Mouse (Mus musculus): ENCODE data around the gene Pon3. TPM values are rescaled to one million over a fixed set of nuclear protein-coding genes. Genes with fewer than 3 reads are reported as not detected.

Gene Pon3
- polyA plus RNA-seq, 1 experiment, result 0.02 TPM

DNA sequence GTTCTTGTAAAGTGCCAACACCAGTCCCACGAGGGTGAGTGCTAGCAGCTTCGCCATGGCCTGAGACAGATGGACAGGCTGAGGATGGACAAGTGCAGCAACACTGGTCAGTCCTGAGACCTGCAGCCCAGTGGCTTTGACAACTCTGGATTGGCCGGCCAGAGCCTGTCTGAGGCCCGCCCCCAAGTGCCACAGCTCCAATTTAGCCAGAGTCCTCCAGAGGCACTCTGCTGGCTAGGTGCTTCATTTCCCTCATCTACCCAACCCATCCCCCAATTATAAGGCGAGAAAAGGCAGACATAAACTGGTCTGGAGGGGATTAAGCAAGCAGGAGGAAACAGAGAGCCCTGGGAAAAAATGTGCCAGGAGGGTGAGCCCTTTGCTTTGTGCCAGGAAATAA is 62.4 kb downstream of the Pon3 start, which contains the start of gene Pon1:
TSS of gene Pon1 (minus strand) at position 254 of the 400 bp plus-strand sequence.
- Histone ChIP-seq H3K27me3 (ENCODE audit: control insufficient read depth) (peaks cover 25% of the 10 kb centered on the region), H3K36me3 (ENCODE audit: control insufficient read depth) (no peaks in the 10 kb centered on the region), H3K9me3 (ENCODE audit: control insufficient read depth, low read length) (peaks cover 2% of the 10 kb centered on the region; the same call in 1 of the 2 replicates), H3K4me1 (ENCODE audit: control insufficient read depth) (peaks cover 2% of the 10 kb centered on the region; the same call in 1 of the 2 replicates), H3K4me3 (replicated peaks) (no peak within 1 kb of the TSS)
- no peak for TF ChIP-seq GATA1 (IDR thresholded peaks at IDR 0.05; ENCODE audit: low read length)
- no peak for TF ChIP-seq TAL1 (IDR thresholded peaks at IDR 0.05; ENCODE audit: low read length)

DNA sequence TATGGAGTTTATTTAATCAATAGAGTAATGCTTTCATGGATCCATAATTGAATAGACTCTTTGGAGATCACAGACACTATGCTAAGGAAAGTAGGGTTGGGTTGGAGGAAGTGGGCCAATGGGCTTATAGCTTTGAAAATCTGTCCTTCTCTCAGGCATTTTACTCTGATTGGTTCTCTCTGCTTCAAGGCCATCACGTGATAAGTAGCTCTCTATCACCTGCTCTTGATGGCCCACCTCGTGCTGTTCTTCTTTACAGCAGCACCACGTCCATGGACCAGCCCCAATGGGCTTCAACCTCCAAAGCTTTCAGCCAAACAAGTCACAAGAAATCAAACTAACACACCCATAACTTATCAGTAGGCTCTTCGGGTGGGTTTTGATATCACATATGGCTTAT is 65.3 kb downstream of the Pon3 start:
- no peaks in the 10 kb centered on the region for H3K36me3 ChIP-seq (ENCODE audit: control insufficient read depth)
- H3K4me3 ChIP-seq (replicated peaks), result no peak overlapping the region
- peaks cover 20% of the 10 kb centered on the region for H3K4me1 ChIP-seq (ENCODE audit: control insufficient read depth)
- peaks cover 37% of the 10 kb centered on the region for H3K27me3 ChIP-seq (ENCODE audit: control insufficient read depth)
- TF ChIP-seq TAL1 (IDR thresholded peaks at IDR 0.05; ENCODE audit: low read length) (no peak), GATA1 (IDR thresholded peaks at IDR 0.05; ENCODE audit: low read length) (no peak)
- no peaks in the 10 kb centered on the region for H3K9me3 ChIP-seq (ENCODE audit: control insufficient read depth, low read length)

DNA sequence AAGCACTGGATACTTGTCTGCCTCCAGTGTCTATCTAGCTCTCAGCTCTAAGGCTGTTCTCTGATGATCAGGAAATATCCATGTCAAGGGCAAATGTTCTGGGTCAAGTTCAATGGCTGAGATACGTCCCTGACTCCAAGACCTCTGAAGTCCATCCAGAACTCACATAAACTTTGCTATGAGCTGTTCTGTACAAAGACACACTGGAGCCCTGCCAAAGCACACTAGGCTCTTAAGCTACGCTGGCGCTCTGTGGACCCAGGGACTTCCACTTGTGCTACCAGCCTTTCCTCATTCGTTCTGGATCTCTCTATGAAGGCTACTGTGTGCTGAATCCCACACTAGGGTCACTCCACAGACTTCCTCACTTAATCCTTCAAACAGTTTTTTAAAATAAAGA is 66.6 kb downstream of the Pon3 start:
- Histone ChIP-seq H3K4me3 (replicated peaks) (no peak overlapping the region), H3K4me1 (ENCODE audit: control insufficient read depth) (peaks cover 30% of the 10 kb centered on the region), H3K27me3 (ENCODE audit: control insufficient read depth) (peaks cover 34% of the 10 kb centered on the region), H3K36me3 (ENCODE audit: control insufficient read depth) (no peaks in the 10 kb centered on the region; the same call in 1 of the 2 replicates), H3K9me3 (ENCODE audit: control insufficient read depth, low read length) (no peaks in the 10 kb centered on the region)
- no peak for TF ChIP-seq TAL1 (IDR thresholded peaks at IDR 0.05; ENCODE audit: low read length)
- no peak for TF ChIP-seq GATA1 (IDR thresholded peaks at IDR 0.05; ENCODE audit: low read length)

DNA sequence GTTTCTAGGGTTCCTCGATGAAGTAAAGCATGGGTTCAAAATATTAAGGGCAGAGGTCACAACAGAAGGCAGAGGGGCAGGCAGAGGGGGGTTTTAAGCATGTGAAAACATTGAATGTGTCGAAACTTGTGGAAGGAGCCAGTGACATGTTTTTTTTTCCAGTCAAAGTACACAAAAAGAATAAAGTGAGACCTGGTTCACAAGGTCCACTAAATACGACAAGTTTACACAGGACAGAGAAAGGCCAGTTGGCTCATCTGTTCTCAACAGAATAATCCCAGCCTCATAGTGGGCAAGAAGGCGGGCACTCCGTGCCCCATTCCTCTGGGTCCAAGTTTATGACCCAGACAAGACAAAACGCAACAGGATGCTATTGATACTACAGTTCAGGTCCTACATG is 67.1 kb downstream of the Pon3 start:
- H3K9me3 ChIP-seq (ENCODE audit: control insufficient read depth, low read length), result no peaks in the 10 kb centered on the region
- no peak overlapping the region for H3K4me3 ChIP-seq (replicated peaks)
- peaks cover 34% of the 10 kb centered on the region for H3K27me3 ChIP-seq (ENCODE audit: control insufficient read depth)
- no peak for TF ChIP-seq TAL1 (IDR thresholded peaks at IDR 0.05; ENCODE audit: low read length)
- TF ChIP-seq GATA1 (IDR thresholded peaks at IDR 0.05; ENCODE audit: low read length), result no peak
- no peaks in the 10 kb centered on the region; the same call in 1 of the 2 replicates for H3K36me3 ChIP-seq (ENCODE audit: control insufficient read depth)
- H3K4me1 ChIP-seq (ENCODE audit: control insufficient read depth), result peaks cover 30% of the 10 kb centered on the region

DNA sequence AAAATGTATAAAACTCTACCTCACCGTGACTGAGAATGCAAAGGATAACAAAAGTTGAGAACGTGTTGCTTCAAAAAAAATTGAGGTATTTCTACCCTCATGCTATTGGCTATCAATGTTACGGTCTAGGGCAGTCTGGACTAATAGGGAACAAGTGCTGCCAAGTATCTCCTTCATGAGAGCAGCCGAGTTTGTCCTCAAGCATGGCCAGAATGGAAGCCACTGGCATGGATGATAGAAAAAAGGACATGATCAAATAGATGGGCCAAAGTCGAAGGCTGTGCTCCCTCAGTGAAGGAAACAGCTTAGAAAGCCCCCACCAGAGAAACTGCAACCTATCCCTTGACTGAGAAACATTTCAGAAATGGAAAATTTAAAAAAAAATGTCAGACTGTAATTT is 68.0 kb downstream of the Pon3 start:
- Histone ChIP-seq H3K27me3 (ENCODE audit: control insufficient read depth) (peaks cover 33% of the 10 kb centered on the region), H3K4me3 (replicated peaks) (no peak overlapping the region), H3K4me1 (ENCODE audit: control insufficient read depth) (peaks cover 30% of the 10 kb centered on the region), H3K9me3 (ENCODE audit: control insufficient read depth, low read length) (no peaks in the 10 kb centered on the region), H3K36me3 (ENCODE audit: control insufficient read depth) (no peaks in the 10 kb centered on the region; the same call in 1 of the 2 replicates)
- TF ChIP-seq GATA1 (IDR thresholded peaks at IDR 0.05; ENCODE audit: low read length), result no peak
- TF ChIP-seq TAL1 (IDR thresholded peaks at IDR 0.05; ENCODE audit: low read length), result no peak

DNA sequence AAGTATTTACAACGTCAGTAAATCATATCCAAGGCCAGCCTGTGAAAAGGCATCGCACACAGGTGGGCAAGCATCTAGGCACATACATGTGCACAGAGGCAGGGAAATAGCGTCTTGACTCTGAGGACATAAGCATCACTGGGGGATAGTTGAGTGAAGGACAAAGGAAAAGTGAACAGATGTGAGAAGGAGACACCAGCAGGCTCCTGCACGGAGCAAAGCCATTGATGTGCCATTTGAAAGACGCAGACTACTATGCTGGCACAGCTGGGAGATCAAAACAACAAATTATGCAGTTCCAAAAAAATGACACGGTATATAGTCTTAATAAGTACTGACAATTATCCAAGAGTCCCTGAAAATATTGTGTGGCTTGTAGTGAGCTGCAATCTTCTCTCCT is 68.5 kb downstream of the Pon3 start:
- H3K9me3 ChIP-seq (ENCODE audit: control insufficient read depth, low read length), result no peaks in the 10 kb centered on the region
- no peaks in the 10 kb centered on the region; the same call in 1 of the 2 replicates for H3K36me3 ChIP-seq (ENCODE audit: control insufficient read depth)
- TF ChIP-seq TAL1 (IDR thresholded peaks at IDR 0.05; ENCODE audit: low read length) (no peak), GATA1 (IDR thresholded peaks at IDR 0.05; ENCODE audit: low read length) (no peak)
- H3K4me3 ChIP-seq (replicated peaks), result no peak overlapping the region
- H3K27me3 ChIP-seq (ENCODE audit: control insufficient read depth), result peaks cover 33% of the 10 kb centered on the region
- H3K4me1 ChIP-seq (ENCODE audit: control insufficient read depth), result peaks cover 30% of the 10 kb centered on the region

DNA sequence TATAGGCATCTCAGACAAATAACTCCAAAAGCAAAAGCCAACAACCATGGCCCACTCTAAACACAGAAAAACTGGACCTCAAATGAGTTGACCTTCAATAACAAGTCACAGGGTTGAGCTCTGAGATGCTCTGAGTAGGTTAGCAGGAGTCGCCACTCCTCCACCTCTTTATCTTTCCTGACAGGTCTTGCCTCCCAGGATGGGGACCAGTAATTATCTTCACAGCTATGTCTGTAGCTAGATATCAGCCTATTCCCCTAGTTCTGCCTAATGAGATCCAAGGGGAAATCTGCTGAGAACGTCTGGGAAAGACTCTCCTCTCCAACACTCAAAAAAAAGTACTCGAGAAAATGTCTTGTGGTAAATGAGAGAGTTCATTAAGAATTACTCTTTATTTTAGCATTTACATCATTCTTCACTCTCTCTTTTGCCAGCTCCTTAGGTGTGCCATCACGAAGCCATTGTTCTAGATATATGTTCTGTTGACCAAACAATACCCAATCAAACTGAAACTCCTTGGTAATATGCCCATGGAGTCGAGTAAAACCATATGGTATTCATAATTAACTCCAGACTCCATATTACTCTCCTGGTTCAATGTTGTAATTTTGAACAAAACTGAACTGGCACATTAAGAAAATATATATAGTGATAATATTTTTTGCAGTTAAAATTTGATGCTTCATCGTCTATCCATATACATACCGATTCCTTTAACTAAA is 69.7 kb downstream of the Pon3 start:
- Histone ChIP-seq H3K36me3 (ENCODE audit: control insufficient read depth) (no peaks in the 10 kb centered on the region; the same call in 1 of the 2 replicates), H3K9me3 (ENCODE audit: control insufficient read depth, low read length) (no peaks in the 10 kb centered on the region), H3K4me1 (ENCODE audit: control insufficient read depth) (peaks cover 32% of the 10 kb centered on the region), H3K4me3 (replicated peaks) (no peak overlapping the region), H3K27me3 (ENCODE audit: control insufficient read depth) (peaks cover 45% of the 10 kb centered on the region)
- TF ChIP-seq GATA1 (IDR thresholded peaks at IDR 0.05; ENCODE audit: low read length) (peak; percentile 62), TAL1 (IDR thresholded peaks at IDR 0.05; ENCODE audit: low read length) (peak; percentile 64)

DNA sequence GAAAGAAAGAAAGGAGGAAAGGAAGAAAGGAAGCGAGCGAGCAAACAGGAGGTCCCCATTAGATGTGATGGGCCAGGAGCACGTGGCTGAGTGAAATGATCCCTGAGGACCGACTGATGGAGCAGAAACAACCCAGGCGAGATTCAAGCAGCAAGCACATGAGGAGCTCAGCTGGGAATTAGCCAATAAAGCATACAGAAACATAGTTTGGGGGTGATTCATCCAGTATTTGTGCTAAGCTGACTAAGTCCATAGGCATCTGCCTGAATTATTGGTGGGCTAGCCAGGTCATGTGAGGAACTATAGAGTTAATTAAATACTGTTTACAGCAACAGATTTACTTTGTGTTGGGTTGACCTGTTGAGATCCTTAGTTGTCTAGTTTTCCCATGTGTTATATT is 75.4 kb downstream of the Pon3 start:
- H3K27me3 ChIP-seq (ENCODE audit: control insufficient read depth), result peaks cover 52% of the 10 kb centered on the region
- no peaks in the 10 kb centered on the region for H3K9me3 ChIP-seq (ENCODE audit: control insufficient read depth, low read length)
- H3K4me1 ChIP-seq (ENCODE audit: control insufficient read depth), result peaks cover 11% of the 10 kb centered on the region
- no peaks in the 10 kb centered on the region; the same call in 1 of the 2 replicates for H3K36me3 ChIP-seq (ENCODE audit: control insufficient read depth)
- no peak overlapping the region for H3K4me3 ChIP-seq (replicated peaks)
- TF ChIP-seq TAL1 (IDR thresholded peaks at IDR 0.05; ENCODE audit: low read length) (no peak), GATA1 (IDR thresholded peaks at IDR 0.05; ENCODE audit: low read length) (no peak)

DNA sequence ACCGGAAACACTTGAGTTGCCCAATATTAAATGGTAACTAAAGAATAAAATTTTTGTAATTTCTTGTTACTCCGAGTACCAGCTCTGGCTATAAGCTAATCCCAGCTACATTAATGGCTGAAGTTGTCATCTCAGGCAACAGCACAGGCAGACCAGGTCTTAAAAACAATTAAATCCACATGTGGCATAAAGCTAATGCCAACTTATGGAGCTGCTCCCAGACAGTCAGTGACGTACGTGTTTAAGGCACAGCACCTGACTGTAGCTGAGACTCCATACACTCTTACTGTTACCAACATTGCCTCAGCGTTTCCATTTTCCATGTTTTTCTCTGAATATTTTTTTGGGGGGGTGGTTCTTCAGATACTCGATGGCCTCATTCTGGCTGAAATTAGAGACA is 76.9 kb downstream of the Pon3 start:
- H3K9me3 ChIP-seq (ENCODE audit: control insufficient read depth, low read length), result no peaks in the 10 kb centered on the region
- no peaks in the 10 kb centered on the region for H3K36me3 ChIP-seq (ENCODE audit: control insufficient read depth)
- H3K4me3 ChIP-seq (replicated peaks), result no peak overlapping the region
- TF ChIP-seq TAL1 (IDR thresholded peaks at IDR 0.05; ENCODE audit: low read length) (no peak), GATA1 (IDR thresholded peaks at IDR 0.05; ENCODE audit: low read length) (no peak)
- peaks cover 2% of the 10 kb centered on the region; the same call in 1 of the 2 replicates for H3K4me1 ChIP-seq (ENCODE audit: control insufficient read depth)
- H3K27me3 ChIP-seq (ENCODE audit: control insufficient read depth), result peaks cover 66% of the 10 kb centered on the region
